Mouse (Mus musculus): ENCODE measurements at regions not wholly inside any gene's neighbourhood (a gene's known extent, or its start where the extent isn't known, plus 50 kb on each side); places are given as distances from the start of the nearest gene placed in this dataset.

- no peak for DNase-seq (ENCODE audit: low read depth)
Observed at GRCm38 (mm10) chr9:78903211-78903610, 287.9 kb downstream of the Cd109 start.

- no peak for DNase-seq (ENCODE audit: low read depth)
Observed at GRCm38 (mm10) chr9:78917336-78917735, 302.0 kb downstream of the Cd109 start.

- no peak for DNase-seq (ENCODE audit: low read depth)
Observed at GRCm38 (mm10) chr9:78925977-78926593, 310.7 kb downstream of the Cd109 start.

GRCm38 (mm10) chr9:78941648-78942047, 326.3 kb downstream of the Cd109 start:
- DNase-seq (ENCODE audit: low read depth) = no peak

- DNase-seq (ENCODE audit: low read depth) = no peak
Observed at GRCm38 (mm10) chr9:78964813-78965212, 349.5 kb downstream of the Cd109 start.

GRCm38 (mm10) chr9:78965226-78965950, 350.0 kb downstream of the Cd109 start:
- DNase-seq (ENCODE audit: low read depth) = no peak

- DNase-seq (ENCODE audit: low read depth) = peak; percentile 19
Observed at GRCm38 (mm10) chr9:78971731-78972130, 356.4 kb downstream of the Cd109 start.

GRCm38 (mm10) chr9:78983734-78984133, 368.4 kb downstream of the Cd109 start:
- no peak for DNase-seq (ENCODE audit: low read depth)

- DNase-seq (ENCODE audit: low read depth) = no peak
Observed at GRCm38 (mm10) chr9:78985184-78985864, 370.0 kb downstream of the Cd109 start.

GRCm38 (mm10) chr9:78991310-78991709, 376.0 kb downstream of the Cd109 start:
- DNase-seq (ENCODE audit: low read depth) = no peak

GRCm38 (mm10) chr9:79001081-79001480, 385.7 kb downstream of the Cd109 start:
- no peak for DNase-seq (ENCODE audit: low read depth)

- no peak for DNase-seq (ENCODE audit: low read depth)
Observed at GRCm38 (mm10) chr9:79001930-79002329, 386.6 kb downstream of the Cd109 start.

GRCm38 (mm10) chr9:79004296-79004980, 389.1 kb downstream of the Cd109 start:
- no peak for DNase-seq (ENCODE audit: low read depth)

GRCm38 (mm10) chr9:79022291-79022690, 406.9 kb downstream of the Cd109 start:
- DNase-seq (ENCODE audit: low read depth) = no peak

- no peak for DNase-seq (ENCODE audit: low read depth)
Observed at GRCm38 (mm10) chr9:79028234-79028633, 412.9 kb downstream of the Cd109 start.

- no peak for DNase-seq (ENCODE audit: low read depth)
Observed at GRCm38 (mm10) chr9:79029456-79029855, 414.1 kb downstream of the Cd109 start.

- no peak for DNase-seq (ENCODE audit: low read depth)
Observed at GRCm38 (mm10) chr9:79035677-79036076, 420.3 kb downstream of the Cd109 start.

GRCm38 (mm10) chr9:79037054-79037453, 421.7 kb downstream of the Cd109 start:
- no peak for DNase-seq (ENCODE audit: low read depth)

- no peak for DNase-seq (ENCODE audit: low read depth)
Observed at GRCm38 (mm10) chr9:79038971-79039370, 423.6 kb downstream of the Cd109 start.

- no peak for DNase-seq (ENCODE audit: low read depth)
Observed at GRCm38 (mm10) chr9:79044344-79044743, 429.0 kb downstream of the Cd109 start.

- no peak for DNase-seq (ENCODE audit: low read depth)
Observed at GRCm38 (mm10) chr9:79045314-79045713, 430.0 kb downstream of the Cd109 start.

- no peak for DNase-seq (ENCODE audit: low read depth)
Observed at GRCm38 (mm10) chr9:79071961-79072360, 456.6 kb downstream of the Cd109 start.
